Mouse (Mus musculus) limb, embryonic 10.5 days (tissue): ENCODE data around the gene Pelo. TPM values are rescaled to one million over a fixed set of nuclear protein-coding genes. Genes with fewer than 3 reads are reported as not detected.

Experiments
- DNase-seq: peaks from one replicate; pipeline ENCODE4 v3.0.0-alpha.2; 2017; ENCODE audit warnings: low spot score
- H3K27ac ChIP-seq: fragments of 300-500 bp; sonication (generic); 2 replicates; pipeline ENCODE4 v1.5.1; 2016; ENCODE audit warnings: mild to moderate bottlenecking
- H3K27me3 ChIP-seq: fragments of 300-500 bp; sonication (generic); 2 replicates; pipeline ENCODE4 v1.6.1; 2016; ENCODE audit warnings: low read depth, mild to moderate bottlenecking; ENCODE audit not compliant: poor library complexity, severe bottlenecking
- H3K36me3 ChIP-seq: fragments of 300-500 bp; sonication (generic); 2 replicates; pipeline ENCODE4 v1.6.1; 2016; ENCODE audit warnings: mild to moderate bottlenecking, moderate library complexity
- H3K4me1 ChIP-seq: fragments of 300-500 bp; sonication (generic); 2 replicates; pipeline ENCODE4 v1.6.1; 2016
- H3K4me3 ChIP-seq: fragments of 300-500 bp; sonication (generic); 2 replicates; pipeline ENCODE4 v1.5.1; 2016; ENCODE audit warnings: mild to moderate bottlenecking, moderate library complexity
- H3K9me3 ChIP-seq: fragments of 300-500 bp; sonication (generic); replicated peaks from 2 replicates; pipeline ENCODE4 v1.6.1; 2016; ENCODE audit warnings: mild to moderate bottlenecking
- WGBS: fragments of 180-500 bp; shearing (Covaris S2); methylation state at CpG from one replicate; pipeline ENCODE4 v1.1.7; 2016; 5-methylcytosine and 5-hydroxymethylcytosine counted together
- polyA plus RNA-seq: library from polyadenylated mRNA; unstranded; fragments of >200 nt; fragmentation: Nextera tagmentation; extraction: Ambion mirVana; gene quantifications from 2 replicates; pipeline ENCODE4 v1.2.1, GENCODE M21; 2016

The Pelo gene
- polyA plus RNA-seq, 1 experiment from 2014 or later, result 6.7 TPM

- whole genome bisulfite sequencing, result 93% methylated on average over 5 of the region's 5 CpGs
- Histone ChIP-seq H3K27ac (no peak overlapping the region), H3K4me1 (peaks cover under 1% of the 10 kb centered on the region; the same call in 1 of the 2 replicates), H3K36me3 (no peaks in the 10 kb centered on the region), H3K4me3 (no peak overlapping the region), H3K27me3 (no peaks in the 10 kb centered on the region), H3K9me3 (no peaks in the 10 kb centered on the region)
- no peak for DNase-seq
Measured at GRCm38 (mm10) chr13:115057555-115057954, 32.4 kb downstream of the Pelo start.

GRCm38 (mm10) chr13:115054783-115055182, 35.2 kb downstream of the Pelo start:
- Histone ChIP-seq H3K4me3 (no peak overlapping the region), H3K27ac (no peak overlapping the region), H3K27me3 (no peaks in the 10 kb centered on the region), H3K36me3 (no peaks in the 10 kb centered on the region), H3K9me3 (no peaks in the 10 kb centered on the region), H3K4me1 (peaks cover 12% of the 10 kb centered on the region)
- no peak for DNase-seq
- 64% methylated on average over 9 of the region's 9 CpGs for WGBS

GRCm38 (mm10) chr13:115052568-115052967, 37.4 kb downstream of the Pelo start:
- H3K4me3 ChIP-seq, result no peak overlapping the region
- no peak for DNase-seq
- H3K9me3 ChIP-seq, result no peaks in the 10 kb centered on the region
- no peak overlapping the region for H3K27ac ChIP-seq
- WGBS, result 84% methylated on average over 7 of the region's 7 CpGs
- H3K4me1 ChIP-seq, result peaks cover 12% of the 10 kb centered on the region
- H3K36me3 ChIP-seq, result no peaks in the 10 kb centered on the region
- no peaks in the 10 kb centered on the region for H3K27me3 ChIP-seq

- Histone ChIP-seq H3K9me3 (no peaks in the 10 kb centered on the region), H3K36me3 (no peaks in the 10 kb centered on the region), H3K27ac (no peak overlapping the region), H3K4me3 (no peak overlapping the region), H3K27me3 (no peaks in the 10 kb centered on the region), H3K4me1 (peaks cover 12% of the 10 kb centered on the region)
- WGBS, result 86% methylated on average over 13 of the region's 13 CpGs
- DNase-seq, result no peak
Measured at GRCm38 (mm10) chr13:115050660-115051559, 39.1 kb downstream of the Pelo start.

DNA sequence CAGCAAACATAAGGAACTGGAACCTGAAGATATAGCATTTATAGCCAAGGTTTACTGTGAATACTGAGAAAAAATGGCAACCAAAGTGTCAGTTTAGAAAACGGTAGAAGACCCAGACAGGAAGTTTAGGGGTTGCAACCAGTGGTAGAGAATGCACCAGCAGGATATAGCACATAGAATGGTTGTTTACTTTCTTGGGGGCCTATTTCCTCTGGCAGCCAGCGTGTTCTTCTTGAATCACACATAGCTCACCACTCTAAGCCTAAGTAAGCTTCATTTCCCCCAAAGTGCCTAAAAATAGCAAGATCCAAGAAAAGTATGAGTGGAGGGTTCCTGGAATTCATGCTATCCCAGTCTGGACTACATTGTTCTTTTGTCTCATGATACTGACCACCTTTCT, 47.3 kb downstream of the Pelo start:
- no peak overlapping the region for H3K4me3 ChIP-seq
- no peaks in the 10 kb centered on the region for H3K4me1 ChIP-seq
- H3K27ac ChIP-seq, result no peak overlapping the region
- no peaks in the 10 kb centered on the region for H3K9me3 ChIP-seq
- no peak for DNase-seq
- no peaks in the 10 kb centered on the region for H3K27me3 ChIP-seq
- 59% methylated on average over 2 of the region's 2 CpGs for WGBS
- no peaks in the 10 kb centered on the region for H3K36me3 ChIP-seq

Other genes starting within 250 kb of the Pelo start
- 0.71 and 1.3 TPM in 2 replicates for gene Itga2, start 158.1 kb downstream of the Pelo start, polyA plus RNA-seq
- 1.7 and 3.2 TPM in 2 replicates for gene Gm49395, start 11.7 kb upstream of the Pelo start, polyA plus RNA-seq
- gene Itga1, start 11.8 kb upstream of the Pelo start, polyA plus RNA-seq, result 4.0 and 4.2 TPM in 2 replicates